Mouse (Mus musculus) heart, embryonic 16.5 days (tissue): ENCODE data around the gene Tnf. TPM values are rescaled to one million over a fixed set of nuclear protein-coding genes. Genes with fewer than 3 reads are reported as not detected.
"Not testable (repeated sequence)": the region's sequence is repeated elsewhere in the genome, so short reads cannot be mapped to it uniquely, and the experiment has no call there.

Source experiments
- ATAC-seq: fragments of 200-750 bp; cut with Nextera tagmentation; replicated peaks from 2 replicates; pipeline ENCODE4 v1.8.0; 2017; ENCODE audit warnings: moderate number of reproducible peaks; ENCODE audit not compliant: insufficient read depth, low FRiP score; ENCODE audit errors: extremely low read depth
- H3K27ac ChIP-seq: fragments of 300-500 bp; sonication (generic); 2 replicates; pipeline ENCODE4 v1.5.1; 2014; ENCODE audit warnings: mild to moderate bottlenecking, low read length, control low read depth, moderate library complexity
- H3K27me3 ChIP-seq: fragments of 300-500 bp; sonication (generic); 2 replicates; pipeline ENCODE4 v1.6.1; 2014; ENCODE audit warnings: low read length, mixed read lengths; ENCODE audit not compliant: control insufficient read depth, insufficient read depth
- H3K36me3 ChIP-seq: fragments of 300-500 bp; sonication (generic); 2 replicates; pipeline ENCODE4 v1.6.1; 2014; ENCODE audit not compliant: control insufficient read depth, insufficient read depth
- H3K4me1 ChIP-seq: fragments of 300-500 bp; sonication (generic); 2 replicates; pipeline ENCODE4 v1.6.1; 2014; ENCODE audit warnings: low read length, mixed read lengths; ENCODE audit not compliant: control insufficient read depth, insufficient read depth
- H3K4me2 ChIP-seq: fragments of 300-500 bp; sonication (generic); 2 replicates; pipeline ENCODE4 v1.6.1; 2014; ENCODE audit warnings: low read depth, mild to moderate bottlenecking, control low read depth, low read length
- H3K4me3 ChIP-seq: fragments of 300-500 bp; sonication (generic); 2 replicates; pipeline ENCODE4 v1.5.1; 2014; ENCODE audit warnings: mild to moderate bottlenecking, control low read depth, low read length
- H3K9ac ChIP-seq: fragments of 300-500 bp; sonication (generic); 2 replicates; pipeline ENCODE4 v1.6.1; 2014; ENCODE audit warnings: low read length, control low read depth
- H3K9me3 ChIP-seq: fragments of 300-500 bp; sonication (generic); replicated peaks from 2 replicates; pipeline ENCODE4 v1.6.1; 2016; ENCODE audit warnings: low read length; ENCODE audit not compliant: control insufficient read depth
- WGBS: fragments of 180-500 bp; shearing (Covaris S2); extraction: QIAGEN DNeasy Blood & Tissue Kit; methylation state at CpG from one replicate; pipeline ENCODE4 v1.1.7; 2014; 5-methylcytosine and 5-hydroxymethylcytosine counted together
- polyA plus RNA-seq: library from polyadenylated mRNA; unstranded; fragments of >200 nt; fragmentation: Nextera tagmentation; extraction: Ambion mirVana; gene quantifications from 2 replicates; pipeline ENCODE4 v1.2.1, GENCODE M21; 2015

Tnf gene
- polyA plus RNA-seq, 1 experiment from 2014 or later, result 0.33 TPM

DNA sequence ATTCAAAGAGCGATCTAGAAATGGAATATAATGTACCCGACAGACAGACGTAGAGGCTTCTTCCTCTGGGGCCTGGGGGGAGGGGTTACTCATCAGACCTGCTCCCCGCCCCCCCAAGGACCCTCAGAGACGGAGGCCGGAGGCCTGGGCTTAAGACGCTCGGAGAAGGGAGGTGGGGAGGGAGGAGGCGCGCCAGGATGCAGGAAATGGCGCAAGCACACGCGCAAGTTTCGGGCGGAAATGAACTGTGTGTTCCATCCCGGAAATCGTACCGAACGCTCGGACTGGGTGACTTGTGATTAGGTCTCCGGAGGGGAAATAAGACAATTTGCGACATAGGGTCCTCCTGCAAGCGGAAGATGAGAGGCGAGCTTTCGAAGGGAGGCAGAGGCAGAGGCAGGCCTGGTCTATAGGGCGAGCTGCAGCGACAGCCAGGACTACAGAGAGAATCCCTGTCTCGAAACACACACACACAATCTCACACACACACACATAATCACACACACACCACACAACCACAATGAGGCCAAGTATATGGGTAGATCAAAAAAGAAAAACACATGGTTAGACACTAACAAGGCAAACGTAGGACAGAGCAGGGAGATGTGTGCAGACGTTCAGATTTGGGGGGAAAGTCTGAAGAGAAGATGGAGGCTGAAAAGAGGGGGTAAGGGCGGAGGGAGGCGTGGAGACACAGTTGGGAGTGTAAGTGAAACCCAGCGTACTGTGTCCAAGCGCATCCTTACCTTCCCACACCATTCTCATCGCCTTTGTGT, 34.0 kb upstream of the Tnf start, which contains the start of gene Nfkbil1:
Gene Nfkbil1 (minus strand): TSS at position 179 of the 776 bp plus-strand sequence.
- peaks cover 3% of the 10 kb centered on the region for H3K36me3 ChIP-seq
- peak within 1 kb of the TSS; percentile 75 for H3K4me3 ChIP-seq
- H3K27ac ChIP-seq, result peak within 1 kb of the TSS; percentile 94
- H3K4me2 ChIP-seq, result peak within 1 kb of the TSS; percentile 89
- ATAC-seq, result peak; percentile 85
- no peaks in the 10 kb centered on the region for H3K9me3 ChIP-seq
- peaks cover 38% of the 10 kb centered on the region for H3K4me1 ChIP-seq
- H3K9ac ChIP-seq, result peak within 1 kb of the TSS; percentile 94
- no peaks in the 10 kb centered on the region for H3K27me3 ChIP-seq
- under 1% methylated on average over 35 of the region's 35 CpGs for WGBS

DNA sequence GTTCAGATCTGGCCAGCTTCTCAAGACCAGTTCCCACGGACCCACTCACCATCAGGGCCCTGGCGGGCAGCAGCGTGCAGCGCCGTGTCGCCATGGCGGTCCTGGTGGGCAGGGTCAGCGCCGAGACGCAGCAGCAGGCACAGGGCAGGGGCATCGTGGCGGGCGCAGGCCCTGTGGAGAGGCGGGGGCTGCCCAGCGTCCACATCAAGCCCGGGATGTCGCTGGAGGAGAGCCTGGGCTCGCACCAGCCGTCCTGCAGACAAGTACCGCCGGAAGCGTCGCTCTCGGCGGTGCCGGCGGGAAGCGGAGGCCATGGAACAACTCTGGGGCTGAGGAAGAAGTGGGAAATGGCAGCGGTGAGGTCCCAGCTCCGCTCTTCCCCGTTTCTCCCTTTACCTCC, 33.1 kb upstream of the Tnf start:
- ATAC-seq, result no peak; the same call in 1 of the 2 replicates
- H3K4me3 ChIP-seq, result peak overlapping the region; percentile 75
- no peaks in the 10 kb centered on the region for H3K9me3 ChIP-seq
- H3K27ac ChIP-seq, result peak overlapping the region; percentile 94
- H3K27me3 ChIP-seq, result no peaks in the 10 kb centered on the region
- H3K4me2 ChIP-seq, result peak overlapping the region; percentile 89
- peak overlapping the region; percentile 94 for H3K9ac ChIP-seq
- peaks cover 8% of the 10 kb centered on the region for H3K36me3 ChIP-seq
- H3K4me1 ChIP-seq, result peaks cover 32% of the 10 kb centered on the region
- WGBS, result 3% methylated on average over 31 of the region's 31 CpGs

- Histone ChIP-seq H3K4me1 (peaks cover 32% of the 10 kb centered on the region), H3K9ac (peak overlapping the region; percentile 6; the same call in 1 of the 2 replicates), H3K36me3 (peaks cover 15% of the 10 kb centered on the region), H3K27ac (peak overlapping the region; percentile 94), H3K4me3 (peak overlapping the region; percentile 23), H3K4me2 (peak overlapping the region; percentile 89)
- not testable (repeated sequence) for ATAC-seq, H3K9me3 ChIP-seq, H3K27me3 ChIP-seq
- 74% methylated on average over 7 of the region's 7 CpGs for WGBS
Measured at GRCm38 (mm10) chr17:35234090-35234489, 32.3 kb upstream of the Tnf start.

- WGBS, result 50% methylated on average over 18 of the region's 18 CpGs
- Histone ChIP-seq H3K27me3 (no peaks in the 10 kb centered on the region), H3K27ac (peak within 1 kb of the TSS; percentile 94), H3K4me1 (peaks cover 32% of the 10 kb centered on the region), H3K9me3 (no peaks in the 10 kb centered on the region), H3K9ac (peak within 1 kb of the TSS; percentile 94), H3K4me3 (peak within 1 kb of the TSS; percentile 75), H3K4me2 (peak within 1 kb of the TSS; percentile 89), H3K36me3 (peaks cover 21% of the 10 kb centered on the region)
- ATAC-seq, result no peak
Measured at GRCm38 (mm10) chr17:35233114-35233980, 31.5 kb upstream of the Tnf start, which contains the start of gene Atp6v1g2. Atp6v1g2 (plus strand) TSS chr17:35233660.

- H3K4me2 ChIP-seq, result peak overlapping the region; percentile 89
- H3K4me1 ChIP-seq, result peaks cover 32% of the 10 kb centered on the region
- H3K27ac ChIP-seq, result peak overlapping the region; percentile 94
- no peaks in the 10 kb centered on the region for H3K9me3 ChIP-seq
- no peaks in the 10 kb centered on the region for H3K27me3 ChIP-seq
- 74% methylated on average over 5 of the region's 5 CpGs for WGBS
- peak overlapping the region; percentile 50 for H3K9ac ChIP-seq
- ATAC-seq, result no peak
- H3K4me3 ChIP-seq, result no peak overlapping the region
- H3K36me3 ChIP-seq, result peaks cover 21% of the 10 kb centered on the region
Measured at GRCm38 (mm10) chr17:35232659-35233058, 30.9 kb upstream of the Tnf start.

- H3K27ac ChIP-seq, result no peak overlapping the region
- H3K9me3 ChIP-seq, result no peaks in the 10 kb centered on the region
- no peak overlapping the region for H3K9ac ChIP-seq
- WGBS, result 13% methylated on average over 12 of the region's 12 CpGs
- H3K4me3 ChIP-seq, result no peak overlapping the region
- H3K4me2 ChIP-seq, result peak overlapping the region; percentile 8; the same call in 1 of the 2 replicates
- H3K27me3 ChIP-seq, result no peaks in the 10 kb centered on the region
- no peak for ATAC-seq
- H3K4me1 ChIP-seq, result peaks cover 32% of the 10 kb centered on the region
- peaks cover 21% of the 10 kb centered on the region for H3K36me3 ChIP-seq
Measured at GRCm38 (mm10) chr17:35232043-35232442, 30.2 kb upstream of the Tnf start.

- Histone ChIP-seq H3K27ac (no peak overlapping the region), H3K27me3 (no peaks in the 10 kb centered on the region), H3K4me2 (no peak overlapping the region), H3K9me3 (no peaks in the 10 kb centered on the region), H3K36me3 (peaks cover 21% of the 10 kb centered on the region), H3K4me3 (no peak overlapping the region), H3K4me1 (peaks cover 28% of the 10 kb centered on the region), H3K9ac (no peak overlapping the region)
- WGBS, result 89% methylated on average over 10 of the region's 10 CpGs
- ATAC-seq, result no peak
Measured at GRCm38 (mm10) chr17:35231022-35231421, 29.2 kb upstream of the Tnf start.

DNA sequence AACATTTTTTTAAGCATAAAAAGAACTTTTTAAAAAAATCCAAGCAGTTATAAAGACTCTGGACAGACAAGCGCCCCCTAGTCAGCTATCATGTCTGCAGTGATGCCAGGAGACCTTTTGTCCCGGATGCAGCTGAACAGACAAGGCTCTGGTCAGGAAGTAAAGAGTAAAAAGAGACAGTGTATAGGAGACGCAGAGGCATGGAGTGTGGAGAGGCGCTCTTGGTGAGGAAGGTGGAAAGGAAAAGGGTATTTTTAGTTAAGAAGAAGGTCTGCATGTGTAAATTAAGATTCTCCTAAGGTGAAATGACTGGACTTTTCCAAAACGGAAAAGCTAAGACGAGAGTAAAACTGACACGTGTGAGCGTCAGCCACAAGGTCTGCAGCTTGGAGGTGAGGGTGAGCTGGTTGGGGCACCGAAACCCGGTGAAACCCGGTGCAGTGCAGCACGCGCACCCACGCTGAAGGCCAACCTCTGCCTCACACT, 24.8 kb upstream of the Tnf start:
- H3K4me2 ChIP-seq, result no peak overlapping the region
- H3K9me3 ChIP-seq, result no peaks in the 10 kb centered on the region
- H3K4me3 ChIP-seq, result no peak overlapping the region
- H3K36me3 ChIP-seq, result peaks cover 29% of the 10 kb centered on the region
- no peak; the same call in 1 of the 2 replicates for ATAC-seq
- H3K27ac ChIP-seq, result peak overlapping the region; percentile 23; the same call in 1 of the 2 replicates
- H3K4me1 ChIP-seq, result 0 out of 2 replicates have a peak, but pooled peaks cover 2% of the 10 kb centered on the region
- H3K9ac ChIP-seq, result no peak overlapping the region
- 71% methylated on average over 14 of the region's 14 CpGs for WGBS
- no peaks in the 10 kb centered on the region for H3K27me3 ChIP-seq
